Mouse (Mus musculus) right cerebral cortex, postnatal 14 days (tissue): Measurements from ENCODE around the gene Nolc1.
"Not testable (repeated sequence)": the region's sequence is repeated elsewhere in the genome, so short reads cannot be mapped to it uniquely, and the experiment has no call there.

Experiments used
- DNase-seq: peaks from one replicate; pipeline ENCODE4 v3.0.0; 2022

The Nolc1 gene

GRCm38 (mm10) chr19:46095291-46095690 is 19.6 kb downstream of the Nolc1 start:
- no peak for DNase-seq

GRCm38 (mm10) chr19:46096396-46096795 is 20.7 kb downstream of the Nolc1 start:
- no peak for DNase-seq

- DNase-seq, result no peak
Observed at GRCm38 (mm10) chr19:46099561-46099960, 23.9 kb downstream of the Nolc1 start.

- no peak for DNase-seq
Observed at GRCm38 (mm10) chr19:46103437-46104186, 27.9 kb downstream of the Nolc1 start.

- DNase-seq, result no peak
Observed at GRCm38 (mm10) chr19:46104187-46104557, 28.5 kb downstream of the Nolc1 start.

- DNase-seq, result no peak
Observed at GRCm38 (mm10) chr19:46110214-46110613, 34.6 kb downstream of the Nolc1 start.

GRCm38 (mm10) chr19:46110781-46111180 is 35.1 kb downstream of the Nolc1 start:
- no peak for DNase-seq

- no peak for DNase-seq
Observed at GRCm38 (mm10) chr19:46114617-46115016, 39.0 kb downstream of the Nolc1 start.

GRCm38 (mm10) chr19:46119458-46119857 is 43.8 kb downstream of the Nolc1 start:
- no peak for DNase-seq

GRCm38 (mm10) chr19:46120872-46121271 is 45.2 kb downstream of the Nolc1 start:
- no peak for DNase-seq

GRCm38 (mm10) chr19:46123876-46124275 is 48.2 kb downstream of the Nolc1 start:
- no peak for DNase-seq

- DNase-seq, result no peak
Observed at GRCm38 (mm10) chr19:46124651-46125050, 49.0 kb downstream of the Nolc1 start.

- DNase-seq, result no peak
Observed at GRCm38 (mm10) chr19:46126301-46126700, 50.6 kb downstream of the Nolc1 start.

- DNase-seq, result not testable (repeated sequence)
Observed at GRCm38 (mm10) chr19:46129737-46130136, 54.1 kb downstream of the Nolc1 start.

- no peak for DNase-seq
Observed at GRCm38 (mm10) chr19:46131283-46131682, 55.6 kb downstream of the Nolc1 start.

GRCm38 (mm10) chr19:46131694-46132525 is 56.2 kb downstream of the Nolc1 start, which contains the start of gene Elovl3:
Gene Elovl3 (plus strand): TSS chr19:46131897.
- peak; percentile 16 for DNase-seq

GRCm38 (mm10) chr19:46132577-46132976 is 56.9 kb downstream of the Nolc1 start:
- DNase-seq, result no peak
